Mouse (Mus musculus) heart, adult 10 weeks (tissue): ENCODE data around the gene Hist1h2bg. TPM values are rescaled to one million over a fixed set of nuclear protein-coding genes. Genes with fewer than 3 reads are reported as not detected.

Source experiments
- polyA plus RNA-seq: library from polyadenylated mRNA; stranded (reverse); fragments of 350-450 nt; fragmentation: Illumina TruSeq; extraction: RNeasy Lipid Tissue Mini Kit (QIAGEN cat#74804); gene quantifications from one replicate; pipeline ENCODE4 v1.2.3, GENCODE M21; 2014; ENCODE audit warnings: low read depth, low replicate concordance

Gene Hist1h2bg
- polyA plus RNA-seq = not detected

GRCm38 (mm10) chr13:23571022-23571503 lies at the start of gene Hist1h2bg, which contains the start of gene Hist1h2ae:
Gene Hist1h2bg, plus strand, starts transcription at chr13:23571396.
Gene Hist1h2ae, minus strand, starts transcription at chr13:23571220.

GRCm38 (mm10) chr13:23530901-23531875 lies 40.0 kb upstream of the Hist1h2bg start, which contains the start of gene Hist1h4h:
Gene Hist1h4h, plus strand, starts transcription at chr13:23531050.

GRCm38 (mm10) chr13:23533560-23534367 lies 37.4 kb upstream of the Hist1h2bg start, which contains the start of gene Hist1h2af:
Gene Hist1h2af, plus strand, starts transcription at chr13:23533906.

GRCm38 (mm10) chr13:23535137-23536075 lies 35.8 kb upstream of the Hist1h2bg start, which contains the start of gene Hist1h3g:
Gene Hist1h3g, plus strand, starts transcription at chr13:23535422.

GRCm38 (mm10) chr13:23542999-23543607 lies 28.1 kb upstream of the Hist1h2bg start, which contains the start of gene Hist1h2bh:
Gene Hist1h2bh, minus strand, starts transcription at chr13:23543392.

GRCm38 (mm10) chr13:23543965-23544786 lies 27.0 kb upstream of the Hist1h2bg start, which contains the start of gene Hist1h3f:
Gene Hist1h3f, plus strand, starts transcription at chr13:23544052.

GRCm38 (mm10) chr13:23551146-23551834 lies 19.9 kb upstream of the Hist1h2bg start, which contains the start of gene Hist1h4f:
Gene Hist1h4f, minus strand, starts transcription at chr13:23551648.

GRCm38 (mm10) chr13:23552962-23553361 lies 18.2 kb upstream of the Hist1h2bg start, which contains the start of gene Hist1h1d:
Gene Hist1h1d, plus strand, starts transcription at chr13:23553262.

GRCm38 (mm10) chr13:23561883-23562659 lies 9.1 kb upstream of the Hist1h2bg start, which contains the start of gene Hist1h3e:
Gene Hist1h3e, minus strand, starts transcription at chr13:23562369.

GRCm38 (mm10) chr13:23573898-23574524 lies 2.8 kb downstream of the Hist1h2bg start, which contains the start of the genes Hist1h2bf and Hist1h2ad:
Gene Hist1h2bf, minus strand, starts transcription at chr13:23574196.
Gene Hist1h2ad, plus strand, starts transcription at chr13:23574381.

GRCm38 (mm10) chr13:23575271-23575851 lies 4.2 kb downstream of the Hist1h2bg start, which contains the start of gene Hist1h3d:
Gene Hist1h3d, plus strand, starts transcription at chr13:23575763.

GRCm38 (mm10) chr13:23581408-23582218 lies 10.4 kb downstream of the Hist1h2bg start, which contains the start of gene Hist1h4d:
Gene Hist1h4d, plus strand, starts transcription at chr13:23581598.

GRCm38 (mm10) chr13:23620733-23621531 lies 49.7 kb downstream of the Hist1h2bg start, which contains the start of gene Hist1h2be:
Gene Hist1h2be, minus strand, starts transcription at chr13:23621124.

